Mouse (Mus musculus) WW6 (cell line): ENCODE results near the gene Slc17a8.

Source experiments
- DNase-seq: peaks from one replicate; pipeline ENCODE4 v3.0.0-alpha.2; 2013; ENCODE audit warnings: low read depth, low spot score

Slc17a8 gene

GRCm38 (mm10) chr10:89531194-89531634, 89.8 kb downstream of the Slc17a8 start:
- DNase-seq, result no peak

- DNase-seq, result no peak
Measured at GRCm38 (mm10) chr10:89527054-89527453, 94.0 kb downstream of the Slc17a8 start.

GRCm38 (mm10) chr10:89525823-89526222, 95.2 kb downstream of the Slc17a8 start:
- no peak for DNase-seq
